Comparison of ENCODE assay signal across 7 mouse cellular contexts in the genomic region with DNA sequence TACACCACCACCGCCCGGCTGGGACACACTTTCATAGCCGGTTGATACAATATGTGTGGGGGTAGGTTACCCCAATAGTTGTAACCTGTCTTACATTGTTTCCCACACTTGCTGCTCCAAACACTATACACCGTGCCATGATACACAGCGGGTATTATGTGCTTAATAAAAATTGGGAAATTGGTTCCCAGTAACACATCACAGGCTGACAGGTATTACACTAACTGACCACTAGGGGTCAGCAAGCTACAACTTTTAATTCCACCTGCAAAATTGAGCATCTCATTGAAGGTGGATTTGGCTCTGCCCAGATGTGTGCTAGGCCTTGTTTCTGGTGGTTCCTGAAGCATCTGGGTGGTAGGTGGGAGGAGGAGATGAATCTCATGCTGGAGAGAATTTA. TPM values are rescaled to one million over a fixed set of nuclear protein-coding genes. Genes with fewer than 3 reads are reported as not detected.
DNase-seq lines count a peak whose midpoint lies in the region; ATAC-seq and TF ChIP-seq lines count a peak whose summit lies in the region.

No protein-coding gene starts in this region.

- TF ChIP-seq POLR2A in small intestine, adult 2 months (IDR thresholded peaks at IDR 0.05; ENCODE audit: low read depth, low read length), result no peak

- H3K36me3 ChIP-seq in embryonic facial prominence, embryonic 11.5 days (replicated peaks; ENCODE audit: control insufficient read depth, insufficient read depth, low read depth, low read length), result no peaks in the 10 kb centered on the region
- no peaks in the 10 kb centered on the region for H3K36me3 ChIP-seq in hindbrain, embryonic 15.5 days
- no peaks in the 10 kb centered on the region for H3K36me3 ChIP-seq in small intestine, adult 2 months (ENCODE audit: control insufficient read depth, insufficient read depth, low read length)

- no peak overlapping the region for H3K4me3 ChIP-seq in embryonic facial prominence, embryonic 11.5 days (ENCODE audit: low read depth, low read length)
- no peak overlapping the region for H3K4me3 ChIP-seq in hindbrain, embryonic 15.5 days
- H3K4me3 ChIP-seq in small intestine, adult 2 months (ENCODE audit: low read depth, low read length), result no peak overlapping the region

- ATAC-seq in activated CD4-positive, CD25-positive, alpha-beta regulatory T cell, adult 4 months, result peak; percentile 46
- ATAC-seq in embryonic facial prominence, embryonic 11.5 days (replicated peaks; ENCODE audit: insufficient number of reproducible peaks, low FRiP score, low TSS enrichment, low read depth), result no peak
- ATAC-seq in hindbrain, embryonic 15.5 days (ENCODE audit: low FRiP score, low read depth), result peak; percentile 67; the same call in 1 of the 2 replicates

- 62% methylated on average over 5 of the region's 5 CpGs for WGBS in embryonic facial prominence, embryonic 11.5 days
- WGBS in hindbrain, embryonic 15.5 days, result 59% methylated on average over 5 of the region's 5 CpGs
- 52% methylated on average over 5 of the region's 5 CpGs for WGBS in small intestine, adult 2 months

- H3K27me3 ChIP-seq in embryonic facial prominence, embryonic 11.5 days (ENCODE audit: control insufficient read depth, insufficient read depth, low read length), result no peaks in the 10 kb centered on the region
- no peaks in the 10 kb centered on the region for H3K27me3 ChIP-seq in hindbrain, embryonic 15.5 days
- no peaks in the 10 kb centered on the region for H3K27me3 ChIP-seq in small intestine, adult 2 months (ENCODE audit: control insufficient read depth, insufficient read depth, low read length)

- no peak overlapping the region for H3K4me2 ChIP-seq in embryonic facial prominence, embryonic 11.5 days (ENCODE audit: low read depth, low read length)
- no peak overlapping the region for H3K4me2 ChIP-seq in hindbrain, embryonic 15.5 days

- TF ChIP-seq CTCF in small intestine, adult 2 months (IDR thresholded peaks at IDR 0.05; ENCODE audit: extremely low read depth, insufficient read length, insufficient replicate concordance, low read depth, low read length), result 0 out of 2 replicates have a peak, but pooled peaks have one; percentile 20

- no peaks in the 10 kb centered on the region for H3K9me3 ChIP-seq in embryonic facial prominence, embryonic 11.5 days (replicated peaks; ENCODE audit: control insufficient read depth, low read length)
- no peaks in the 10 kb centered on the region for H3K9me3 ChIP-seq in hindbrain, embryonic 15.5 days

- DNase-seq in right cerebral cortex, adult 2 months (ENCODE audit: low spot score in 2 of 2), result peak; percentile 55 to 57
- DNase-seq in right cerebral cortex, postnatal 36 days (ENCODE audit: low spot score in 2 of 2), result no peak
- DNase-seq in embryonic facial prominence, embryonic 11.5 days (ENCODE audit: low spot score), result peak; percentile 81
- peak; percentile 57 for DNase-seq in lung, postnatal 36 days

- H3K9ac ChIP-seq in embryonic facial prominence, embryonic 11.5 days (replicated peaks; ENCODE audit: low read length), result no peak overlapping the region
- H3K9ac ChIP-seq in hindbrain, embryonic 15.5 days, result no peak overlapping the region

- no peak overlapping the region for H3K27ac ChIP-seq in embryonic facial prominence, embryonic 11.5 days (replicated peaks; ENCODE audit: low read depth, low read length)
- H3K27ac ChIP-seq in hindbrain, embryonic 15.5 days (replicated peaks), result no peak overlapping the region
- no peak overlapping the region for H3K27ac ChIP-seq in small intestine, adult 2 months (ENCODE audit: insufficient read depth, low read depth, low read length)

- H3K4me1 ChIP-seq in embryonic facial prominence, embryonic 11.5 days (ENCODE audit: control insufficient read depth, insufficient read depth, low read length), result no peaks in the 10 kb centered on the region
- no peaks in the 10 kb centered on the region; the same call in 1 of the 2 replicates for H3K4me1 ChIP-seq in hindbrain, embryonic 15.5 days (replicated peaks)
- no peaks in the 10 kb centered on the region for H3K4me1 ChIP-seq in small intestine, adult 2 months (ENCODE audit: control insufficient read depth, insufficient read depth, insufficient read length, low read length)

RNA-seq across cellular contexts. Expression of a gene that starts 49.5 kb away (rescaled TPM):
- polyA plus RNA-seq in activated CD4-positive, CD25-positive, alpha-beta regulatory T cell, adult 4 months (2017; shearing (Covaris generic)), result 100 to 1,000 TPM; 102 to 103 TPM
- polyA plus RNA-seq in embryonic facial prominence, embryonic 11.5 days (2014; fragmentation: Nextera tagmentation; extraction: Ambion mirVana), result 43.3 and 46.5 TPM in 2 replicates
- 21.0 and 23.8 TPM in 2 replicates for polyA plus RNA-seq in hindbrain, embryonic 15.5 days (2015; fragmentation: Nextera tagmentation; extraction: Ambion mirVana)
- 7.5 and 11.9 TPM in 2 replicates for polyA plus RNA-seq in small intestine, adult 2 months (2012; rRNA removed)

RNA-seq across cellular contexts. Expression of a gene that starts 50.6 kb away (rescaled TPM):
- 10 to 100 TPM; 42.7 to 47.7 TPM for polyA plus RNA-seq in activated CD4-positive, CD25-positive, alpha-beta regulatory T cell, adult 4 months (2017; shearing (Covaris generic))
- polyA plus RNA-seq in embryonic facial prominence, embryonic 11.5 days (2014; fragmentation: Nextera tagmentation; extraction: Ambion mirVana), result 147 and 154 TPM in 2 replicates
- polyA plus RNA-seq in hindbrain, embryonic 15.5 days (2015; fragmentation: Nextera tagmentation; extraction: Ambion mirVana), result 63.3 and 65.6 TPM in 2 replicates
- polyA plus RNA-seq in small intestine, adult 2 months (2012; rRNA removed), result 48.6 and 104 TPM in 2 replicates

Comparison
In these comparisons a context has a peak if more than half of its experiments do, and no peak if none do; other contexts are left out.
1. DNase-seq: peak in right cerebral cortex, adult 2 months (2 of 2), embryonic facial prominence, embryonic 11.5 days (single experiment) and lung, postnatal 36 days (single experiment); none in right cerebral cortex, postnatal 36 days (0 of 2).